Mouse (Mus musculus) ES-E14 (cell line): Measurements from ENCODE around the gene Ola1.

ENCODE experiments used
- MAFK ChIP-seq: IDR thresholded peaks from 2 replicates; pipeline ENCODE4 v1.6.1; 2014; ENCODE audit warnings: mild to moderate bottlenecking, low read depth, low read length, inconsistent platforms; ENCODE audit not compliant: insufficient read depth
- ZC3H11A ChIP-seq: IDR thresholded peaks from 2 replicates; pipeline ENCODE4 v1.6.1; 2012; ENCODE audit warnings: low read depth, mild to moderate bottlenecking, inconsistent platforms, low read length, borderline replicate concordance
- ZNF384 ChIP-seq: IDR thresholded peaks from 2 replicates; pipeline ENCODE4 v1.6.1; 2012; ENCODE audit warnings: low read depth, low read length, inconsistent platforms

- no peak for TF ChIP-seq ZC3H11A
- no peak for TF ChIP-seq MAFK
- no peak for TF ChIP-seq ZNF384
Measured at GRCm38 (mm10) chr2:73073811-73074472, 144.8 kb downstream of the Ola1 start.
